Mouse (Mus musculus) kidney, embryonic 16.5 days (tissue): Measurements from ENCODE around the gene Zfp518b. TPM values are rescaled to one million over a fixed set of nuclear protein-coding genes. Genes with fewer than 3 reads are reported as not detected.

ENCODE experiments used
- ATAC-seq: fragments of 200-750 bp; cut with Nextera tagmentation; 2 replicates; pipeline ENCODE4 v1.8.0; 2017; ENCODE audit warnings: moderate TSS enrichment; ENCODE audit not compliant: low FRiP score, low TSS enrichment
- H3K27ac ChIP-seq: fragments of 300-500 bp; sonication (generic); 2 replicates; pipeline ENCODE4 v1.5.1; 2014; ENCODE audit warnings: low read length
- H3K27me3 ChIP-seq: fragments of 300-500 bp; sonication (generic); 2 replicates; pipeline ENCODE4 v1.6.1; 2014; ENCODE audit warnings: low read length, control low read depth, mixed read lengths; ENCODE audit not compliant: insufficient read depth
- H3K36me3 ChIP-seq: fragments of 300-500 bp; sonication (generic); 2 replicates; pipeline ENCODE4 v1.6.1; 2014; ENCODE audit warnings: low read length, control low read depth, mixed read lengths; ENCODE audit not compliant: insufficient read depth
- H3K4me1 ChIP-seq: fragments of 300-500 bp; sonication (generic); 2 replicates; pipeline ENCODE4 v1.6.1; 2014; ENCODE audit warnings: low read length, control low read depth, mixed read lengths; ENCODE audit not compliant: insufficient read depth
- H3K4me2 ChIP-seq: fragments of 300-500 bp; sonication (generic); replicated peaks from 2 replicates; pipeline ENCODE4 v1.6.1; 2014; ENCODE audit warnings: low read depth, low read length
- H3K4me3 ChIP-seq: fragments of 300-500 bp; sonication (generic); 2 replicates; pipeline ENCODE4 v1.5.1; 2014; ENCODE audit warnings: mild to moderate bottlenecking, low read length
- H3K9ac ChIP-seq: fragments of 300-500 bp; sonication (generic); replicated peaks from 2 replicates; pipeline ENCODE4 v1.6.1; 2014; ENCODE audit warnings: low read length
- H3K9me3 ChIP-seq: fragments of 300-500 bp; sonication (generic); 2 replicates; pipeline ENCODE4 v1.6.1; 2016; ENCODE audit warnings: low read length, control low read depth
- WGBS: fragments of 180-500 bp; shearing (Covaris S2); extraction: QIAGEN DNeasy Blood & Tissue Kit; methylation state at CpG from one replicate; pipeline ENCODE4 v1.1.7; 2014; 5-methylcytosine and 5-hydroxymethylcytosine counted together
- polyA plus RNA-seq: library from polyadenylated mRNA; unstranded; fragments of >200 nt; fragmentation: Nextera tagmentation; extraction: Ambion mirVana; gene quantifications from 2 replicates; pipeline ENCODE4 v1.2.1, GENCODE M21; 2015

Zfp518b gene
- 17.1 and 19.8 TPM in 2 replicates for polyA plus RNA-seq

GRCm38 (mm10) chr5:38684164-38684911 is at the start of gene Zfp518b:
Gene Zfp518b, minus strand, starts transcription at chr5:38684826.
- under 1% methylated on average over 82 of the region's 89 CpGs for WGBS

GRCm38 (mm10) chr5:38708940-38709581 is 24.4 kb upstream of the Zfp518b start:
- no peak overlapping the region for H3K4me3 ChIP-seq
- H3K9ac ChIP-seq: no peak overlapping the region
- H3K27ac ChIP-seq: no peak overlapping the region
- H3K4me1 ChIP-seq: no peaks in the 10 kb centered on the region
- H3K9me3 ChIP-seq: no peaks in the 10 kb centered on the region
- H3K27me3 ChIP-seq: no peaks in the 10 kb centered on the region
- H3K4me2 ChIP-seq: no peak overlapping the region
- WGBS: 70% methylated on average over 11 of the region's 11 CpGs
- no peaks in the 10 kb centered on the region for H3K36me3 ChIP-seq
- ATAC-seq: no peak

More at GRCm38 (mm10) chr5:38684164-38684911, at the start of gene Zfp518b:
- Histone ChIP-seq H3K27ac (peak within 1 kb of the TSS; percentile 64), H3K9me3 (no peaks in the 10 kb centered on the region), H3K4me3 (peak within 1 kb of the TSS; percentile 82), H3K36me3 (peaks cover 34% of the 10 kb centered on the region), H3K9ac (peak within 1 kb of the TSS; percentile 92), H3K4me1 (peaks cover 9% of the 10 kb centered on the region; the same call in 1 of the 2 replicates), H3K4me2 (peak within 1 kb of the TSS; percentile 80), H3K27me3 (no peaks in the 10 kb centered on the region)
- peak; percentile 96 for ATAC-seq

GRCm38 (mm10) chr5:38707364-38708075 is 22.9 kb upstream of the Zfp518b start:
- no peak overlapping the region for H3K27ac ChIP-seq
- no peaks in the 10 kb centered on the region for H3K27me3 ChIP-seq
- no peak for ATAC-seq
- 64% methylated on average over 7 of the region's 7 CpGs for WGBS
- H3K4me3 ChIP-seq: no peak overlapping the region
- no peaks in the 10 kb centered on the region for H3K4me1 ChIP-seq
- no peak overlapping the region for H3K9ac ChIP-seq
- no peaks in the 10 kb centered on the region for H3K9me3 ChIP-seq
- H3K4me2 ChIP-seq: no peak overlapping the region
- H3K36me3 ChIP-seq: no peaks in the 10 kb centered on the region

GRCm38 (mm10) chr5:38702941-38703340 is 18.3 kb upstream of the Zfp518b start:
- WGBS: 92% methylated on average over 6 of the region's 6 CpGs
- Histone ChIP-seq H3K9me3 (no peaks in the 10 kb centered on the region), H3K4me1 (no peaks in the 10 kb centered on the region), H3K27me3 (no peaks in the 10 kb centered on the region), H3K4me2 (no peak overlapping the region), H3K36me3 (no peaks in the 10 kb centered on the region), H3K27ac (no peak overlapping the region), H3K9ac (no peak overlapping the region), H3K4me3 (no peak overlapping the region)
- no peak for ATAC-seq

- H3K36me3 ChIP-seq: no peaks in the 10 kb centered on the region
- no peaks in the 10 kb centered on the region for H3K9me3 ChIP-seq
- H3K4me3 ChIP-seq: no peak overlapping the region
- H3K27ac ChIP-seq: no peak overlapping the region
- H3K9ac ChIP-seq: no peak overlapping the region
- no peaks in the 10 kb centered on the region for H3K4me1 ChIP-seq
- ATAC-seq: no peak
- WGBS: 76% methylated on average over 2 of the region's 2 CpGs
- no peaks in the 10 kb centered on the region for H3K27me3 ChIP-seq
- no peak overlapping the region for H3K4me2 ChIP-seq
Observed at GRCm38 (mm10) chr5:38702091-38702490, 17.5 kb upstream of the Zfp518b start.

- 85% methylated on average over 5 of the region's 5 CpGs for WGBS
- no peaks in the 10 kb centered on the region for H3K36me3 ChIP-seq
- H3K4me2 ChIP-seq: no peak overlapping the region
- H3K27me3 ChIP-seq: no peaks in the 10 kb centered on the region
- no peak overlapping the region for H3K27ac ChIP-seq
- no peak overlapping the region for H3K9ac ChIP-seq
- no peaks in the 10 kb centered on the region for H3K9me3 ChIP-seq
- ATAC-seq: no peak
- H3K4me1 ChIP-seq: no peaks in the 10 kb centered on the region
- no peak overlapping the region for H3K4me3 ChIP-seq
Observed at GRCm38 (mm10) chr5:38698466-38698865, 13.8 kb upstream of the Zfp518b start.

- H3K36me3 ChIP-seq: no peaks in the 10 kb centered on the region
- H3K9me3 ChIP-seq: no peaks in the 10 kb centered on the region
- H3K4me2 ChIP-seq: no peak overlapping the region
- H3K4me1 ChIP-seq: no peaks in the 10 kb centered on the region
- 49% methylated on average over 3 of the region's 3 CpGs for WGBS
- H3K4me3 ChIP-seq: no peak overlapping the region
- no peak overlapping the region for H3K9ac ChIP-seq
- H3K27ac ChIP-seq: no peak overlapping the region
- ATAC-seq: no peak
- H3K27me3 ChIP-seq: no peaks in the 10 kb centered on the region
Observed at GRCm38 (mm10) chr5:38698046-38698445, 13.4 kb upstream of the Zfp518b start.

GRCm38 (mm10) chr5:38696616-38697375 is 12.2 kb upstream of the Zfp518b start:
- no peak for ATAC-seq

GRCm38 (mm10) chr5:38692859-38693258 is 8.2 kb upstream of the Zfp518b start:
- no peak for ATAC-seq
- Histone ChIP-seq H3K4me3 (no peak overlapping the region), H3K36me3 (no peaks in the 10 kb centered on the region), H3K4me2 (no peak overlapping the region), H3K9ac (no peak overlapping the region), H3K4me1 (no peaks in the 10 kb centered on the region), H3K9me3 (no peaks in the 10 kb centered on the region), H3K27ac (no peak overlapping the region), H3K27me3 (no peaks in the 10 kb centered on the region)
- 87% methylated on average over 6 of the region's 6 CpGs for WGBS

More at GRCm38 (mm10) chr5:38696616-38697375, 12.2 kb upstream of the Zfp518b start:
- Histone ChIP-seq H3K9ac (no peak overlapping the region), H3K4me2 (no peak overlapping the region), H3K4me3 (no peak overlapping the region), H3K36me3 (no peaks in the 10 kb centered on the region), H3K9me3 (no peaks in the 10 kb centered on the region), H3K27me3 (no peaks in the 10 kb centered on the region), H3K4me1 (no peaks in the 10 kb centered on the region), H3K27ac (no peak overlapping the region)
- 76% methylated on average over 8 of the region's 8 CpGs for WGBS
